Mouse (Mus musculus): ENCODE data around the gene Fpgs. TPM values are rescaled to one million over a fixed set of nuclear protein-coding genes. Genes with fewer than 3 reads are reported as not detected.

The Fpgs gene
- total and polyA plus RNA-seq, 2 experiments from 2014 or later: 22.0 to 31.5 TPM

- no peak for ATAC-seq
- Histone ChIP-seq H3K4me2 (ENCODE audit: low read depth) (no peak overlapping the region), H3K9ac (no peak overlapping the region), H3K4me3 (ENCODE audit: low read depth, low read length) (no peak overlapping the region), H3K4me1 (ENCODE audit: insufficient read depth) (no peaks in the 10 kb centered on the region), H3K36me3 (ENCODE audit: insufficient read depth) (peaks cover 51% of the 10 kb centered on the region), H3K27ac (ENCODE audit: low read depth, low read length) (no peak overlapping the region), H3K27me3 (ENCODE audit: insufficient read depth, low read length) (no peaks in the 10 kb centered on the region), H3K9me3 (ENCODE audit: low read length) (no peaks in the 10 kb centered on the region)
- no peak for DNase-seq
- WGBS: 92% methylated on average over 8 of the region's 8 CpGs
- no peak for TF ChIP-seq CTCF (IDR thresholded peaks at IDR 0.05; ENCODE audit: low read depth)
These were observed 16.4 kb downstream of the Fpgs start for GRCm38 (mm10) chr2:32687562-32687961.

GRCm38 (mm10) chr2:32686640-32687039 is 17.3 kb downstream of the Fpgs start:
- H3K4me2 ChIP-seq (ENCODE audit: low read depth): no peak overlapping the region
- H3K4me1 ChIP-seq (ENCODE audit: insufficient read depth): no peaks in the 10 kb centered on the region
- WGBS: 92% methylated on average over 6 of the region's 6 CpGs
- no peaks in the 10 kb centered on the region for H3K27me3 ChIP-seq (ENCODE audit: insufficient read depth, low read length)
- H3K9me3 ChIP-seq (ENCODE audit: low read length): no peaks in the 10 kb centered on the region
- DNase-seq: no peak
- H3K36me3 ChIP-seq (ENCODE audit: insufficient read depth): peaks cover 55% of the 10 kb centered on the region
- no peak for TF ChIP-seq CTCF (IDR thresholded peaks at IDR 0.05; ENCODE audit: low read depth)
- H3K9ac ChIP-seq: no peak overlapping the region
- no peak for ATAC-seq
- no peak overlapping the region for H3K27ac ChIP-seq (ENCODE audit: low read depth, low read length)
- H3K4me3 ChIP-seq (ENCODE audit: low read depth, low read length): no peak overlapping the region

DNA sequence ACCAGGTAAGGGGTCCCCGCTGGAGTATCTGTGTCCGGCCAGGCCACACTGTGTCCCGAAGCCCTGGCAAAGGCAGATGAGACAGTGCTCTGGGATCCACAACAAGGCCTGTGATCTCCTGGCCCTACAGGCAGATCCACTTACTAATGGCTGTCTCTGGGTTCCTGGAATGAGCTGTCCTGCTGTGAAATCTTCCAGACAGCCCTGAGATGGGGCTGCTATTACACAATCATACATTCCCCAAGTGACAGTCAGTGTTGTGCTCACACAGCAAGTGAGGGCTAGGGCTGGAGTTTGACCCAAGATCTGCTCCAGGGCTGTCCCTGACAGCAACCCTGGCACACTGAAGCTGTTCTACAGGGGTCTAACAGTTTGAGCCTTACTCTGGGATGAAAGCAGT is 18.1 kb downstream of the Fpgs start:
- H3K9me3 ChIP-seq (ENCODE audit: low read length): no peaks in the 10 kb centered on the region
- H3K4me2 ChIP-seq (ENCODE audit: low read depth): no peak overlapping the region
- H3K36me3 ChIP-seq (ENCODE audit: insufficient read depth): peaks cover 55% of the 10 kb centered on the region
- DNase-seq (no peak), ATAC-seq (no peak)
- no peak overlapping the region for H3K4me3 ChIP-seq (ENCODE audit: low read depth, low read length)
- no peak overlapping the region for H3K27ac ChIP-seq (ENCODE audit: low read depth, low read length)
- no peaks in the 10 kb centered on the region for H3K4me1 ChIP-seq (ENCODE audit: insufficient read depth)
- no peak overlapping the region for H3K9ac ChIP-seq
- no peaks in the 10 kb centered on the region for H3K27me3 ChIP-seq (ENCODE audit: insufficient read depth, low read length)
- 96% methylated on average over 3 of the region's 3 CpGs for WGBS
- TF ChIP-seq CTCF (IDR thresholded peaks at IDR 0.05; ENCODE audit: low read depth): no peak

- no peak for TF ChIP-seq CTCF (IDR thresholded peaks at IDR 0.05; ENCODE audit: low read depth)
- Histone ChIP-seq H3K27ac (ENCODE audit: low read depth, low read length) (no peak overlapping the region), H3K36me3 (ENCODE audit: insufficient read depth) (peaks cover 55% of the 10 kb centered on the region), H3K9me3 (ENCODE audit: low read length) (no peaks in the 10 kb centered on the region), H3K4me3 (ENCODE audit: low read depth, low read length) (no peak overlapping the region), H3K4me2 (ENCODE audit: low read depth) (no peak overlapping the region), H3K27me3 (ENCODE audit: insufficient read depth, low read length) (no peaks in the 10 kb centered on the region), H3K9ac (no peak overlapping the region), H3K4me1 (ENCODE audit: insufficient read depth) (no peaks in the 10 kb centered on the region)
- ATAC-seq: no peak
- 92% methylated on average over 15 of the region's 15 CpGs for WGBS
- no peak for DNase-seq
These were observed 19.1 kb downstream of the Fpgs start for GRCm38 (mm10) chr2:32684681-32685428.

DNA sequence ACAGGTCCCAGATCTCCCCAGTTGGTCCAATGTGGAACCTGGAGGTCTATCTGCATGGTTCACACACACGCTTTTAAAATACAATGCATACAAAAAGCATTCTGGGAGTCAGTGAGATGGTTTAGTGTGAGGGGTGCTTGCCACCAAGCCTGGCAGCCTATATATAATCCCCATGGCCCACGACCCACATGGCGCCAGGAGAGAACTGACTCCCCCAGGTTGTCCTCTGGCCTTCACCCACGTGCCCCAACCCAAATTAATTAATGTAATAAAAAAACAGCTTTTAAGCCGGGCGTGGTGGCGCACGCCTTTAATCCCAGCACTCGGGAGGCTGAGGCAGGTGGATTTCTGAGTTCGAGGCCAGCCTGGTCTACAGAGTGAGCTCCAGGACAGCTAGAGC is 20.2 kb downstream of the Fpgs start:
- peaks cover 55% of the 10 kb centered on the region for H3K36me3 ChIP-seq (ENCODE audit: insufficient read depth)
- H3K9me3 ChIP-seq (ENCODE audit: low read length): no peaks in the 10 kb centered on the region
- no peak overlapping the region for H3K27ac ChIP-seq (ENCODE audit: low read depth, low read length)
- ATAC-seq (no peak), DNase-seq (no peak)
- no peak for TF ChIP-seq CTCF (IDR thresholded peaks at IDR 0.05; ENCODE audit: low read depth)
- H3K27me3 ChIP-seq (ENCODE audit: insufficient read depth, low read length): no peaks in the 10 kb centered on the region
- no peaks in the 10 kb centered on the region for H3K4me1 ChIP-seq (ENCODE audit: insufficient read depth)
- H3K4me2 ChIP-seq (ENCODE audit: low read depth): no peak overlapping the region
- no peak overlapping the region for H3K9ac ChIP-seq
- no peak overlapping the region for H3K4me3 ChIP-seq (ENCODE audit: low read depth, low read length)
- WGBS: 92% methylated on average over 10 of the region's 10 CpGs

GRCm38 (mm10) chr2:32682721-32683417 is 21.1 kb downstream of the Fpgs start:
- H3K36me3 ChIP-seq (ENCODE audit: insufficient read depth): peaks cover 49% of the 10 kb centered on the region
- no peak for TF ChIP-seq CTCF (IDR thresholded peaks at IDR 0.05; ENCODE audit: low read depth)
- no peak for ATAC-seq
- no peak overlapping the region for H3K4me2 ChIP-seq (ENCODE audit: low read depth)
- H3K27me3 ChIP-seq (ENCODE audit: insufficient read depth, low read length): no peaks in the 10 kb centered on the region
- H3K9ac ChIP-seq: no peak overlapping the region
- no peaks in the 10 kb centered on the region for H3K4me1 ChIP-seq (ENCODE audit: insufficient read depth)
- 81% methylated on average over 14 of the region's 14 CpGs for WGBS
- no peaks in the 10 kb centered on the region for H3K9me3 ChIP-seq (ENCODE audit: low read length)
- H3K27ac ChIP-seq (ENCODE audit: low read depth, low read length): no peak overlapping the region
- H3K4me3 ChIP-seq (ENCODE audit: low read depth, low read length): no peak overlapping the region
- no peak for DNase-seq

DNA sequence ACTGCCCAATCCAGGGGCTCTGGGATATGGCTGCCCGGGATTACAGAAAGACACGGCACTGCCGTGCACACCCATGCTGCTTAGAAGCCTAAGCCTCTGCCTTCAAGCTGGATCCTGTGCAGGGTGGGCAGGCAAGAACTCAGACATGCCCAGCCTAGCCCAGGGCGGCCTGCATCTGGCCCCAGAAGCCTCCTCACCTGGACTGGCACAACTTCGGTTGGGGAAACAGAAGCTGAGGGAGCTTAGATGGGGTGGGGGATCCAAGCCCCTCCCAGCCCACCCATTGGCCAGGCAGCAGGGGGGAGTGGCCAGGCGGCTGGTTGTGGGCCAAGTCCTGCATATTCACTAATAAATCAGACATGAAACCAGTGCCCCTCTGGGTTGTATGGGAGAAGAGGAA is 22.2 kb downstream of the Fpgs start:
- 0 out of 2 replicates have a peak, but pooled peaks have one; percentile 29 for ATAC-seq
- H3K27ac ChIP-seq (ENCODE audit: low read depth, low read length): no peak overlapping the region
- no peaks in the 10 kb centered on the region for H3K9me3 ChIP-seq (ENCODE audit: low read length)
- H3K4me2 ChIP-seq (ENCODE audit: low read depth): no peak overlapping the region
- H3K4me1 ChIP-seq (ENCODE audit: insufficient read depth): no peaks in the 10 kb centered on the region
- H3K36me3 ChIP-seq (ENCODE audit: insufficient read depth): peaks cover 38% of the 10 kb centered on the region
- H3K27me3 ChIP-seq (ENCODE audit: insufficient read depth, low read length): no peaks in the 10 kb centered on the region
- TF ChIP-seq CTCF (IDR thresholded peaks at IDR 0.05; ENCODE audit: low read depth): no peak
- no peak overlapping the region for H3K4me3 ChIP-seq (ENCODE audit: low read depth, low read length)
- no peak overlapping the region for H3K9ac ChIP-seq
- WGBS: 67% methylated on average over 6 of the region's 6 CpGs
- no peak for DNase-seq

Measured in forebrain, postnatal 0 days (tissue).